Mouse (Mus musculus) ovary, postnatal 14 days (tissue): Measurements from ENCODE around the gene Fam78a.
"Not testable (repeated sequence)": the region's sequence is repeated elsewhere in the genome, so short reads cannot be mapped to it uniquely, and the experiment has no call there.

ENCODE experiments used
- DNase-seq: peaks from one replicate; pipeline ENCODE4 v3.0.0; 2022; ENCODE audit warnings: low spot score

Gene Fam78a

GRCm38 (mm10) chr2:32040646-32041045 lies 44.0 kb downstream of the Fam78a start:
- DNase-seq = not testable (repeated sequence)

DNA sequence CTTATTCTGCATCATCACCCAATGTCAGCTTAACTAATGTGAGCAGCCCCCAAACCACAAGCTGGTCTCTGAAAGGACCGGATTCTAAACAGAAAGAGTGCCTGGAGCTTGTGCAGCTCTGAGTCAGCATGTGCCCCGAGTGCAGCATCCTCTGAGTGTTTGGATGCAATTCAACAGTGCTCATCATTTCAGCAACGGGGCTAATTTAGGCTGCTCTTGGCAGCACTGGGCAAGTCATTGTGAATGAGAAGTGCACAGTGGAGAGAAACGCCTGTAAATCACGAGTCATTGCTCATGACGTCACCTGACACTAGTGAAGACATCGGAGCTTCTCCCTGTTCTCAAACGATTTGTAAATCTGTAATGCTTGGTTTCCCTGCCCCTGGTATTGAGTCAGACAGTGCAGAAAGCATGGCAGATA lies 46.0 kb downstream of the Fam78a start:
- DNase-seq = no peak

DNA sequence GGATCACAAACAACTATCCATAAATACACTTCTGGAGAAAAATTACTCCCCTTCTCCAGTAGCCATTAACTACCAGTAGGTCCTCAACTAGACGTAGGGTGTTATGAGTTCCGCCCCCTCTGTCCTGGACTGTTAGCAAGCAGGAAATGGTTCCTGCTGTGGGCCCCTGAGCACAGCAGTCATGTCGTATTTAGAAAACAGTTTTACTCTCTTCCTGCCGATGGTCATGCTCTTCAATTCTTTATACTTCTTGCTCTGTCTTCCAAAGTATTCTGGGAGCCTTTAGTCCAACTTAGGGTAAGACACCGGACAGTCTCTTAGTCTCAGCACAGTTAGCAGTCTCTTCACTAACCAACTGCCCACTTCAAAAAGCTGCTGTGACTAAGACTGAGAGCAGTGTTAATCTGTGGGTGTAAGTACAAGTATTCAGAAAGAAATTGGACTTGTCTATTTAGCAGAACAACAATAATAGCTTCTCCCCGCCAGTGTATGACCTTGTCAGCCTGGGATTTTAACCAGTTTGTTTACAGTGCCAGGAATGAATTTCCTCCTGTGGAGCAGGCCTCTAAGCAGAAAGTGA lies 47.3 kb downstream of the Fam78a start:
- DNase-seq = no peak

DNA sequence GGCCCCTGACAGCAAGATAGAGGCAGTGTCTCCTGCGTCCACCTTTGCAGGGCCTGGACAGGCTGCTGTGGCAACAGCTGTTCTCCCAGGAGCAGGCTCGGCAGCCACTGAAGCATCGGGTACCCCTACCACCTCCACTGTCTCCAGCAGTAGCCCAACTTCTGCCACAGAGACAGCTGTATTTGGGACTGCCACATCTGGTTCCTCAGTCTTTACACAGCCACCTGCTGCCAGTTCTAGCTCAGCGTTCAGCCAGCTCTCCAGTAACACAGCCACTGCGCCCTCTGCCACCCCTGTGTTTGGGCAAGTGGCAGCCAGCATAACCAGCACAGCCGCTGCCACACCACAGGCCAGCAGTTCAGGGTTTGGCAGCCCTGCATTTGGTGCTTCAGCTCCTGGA lies 50.5 kb downstream of the Fam78a start:
- DNase-seq = no peak

DNA sequence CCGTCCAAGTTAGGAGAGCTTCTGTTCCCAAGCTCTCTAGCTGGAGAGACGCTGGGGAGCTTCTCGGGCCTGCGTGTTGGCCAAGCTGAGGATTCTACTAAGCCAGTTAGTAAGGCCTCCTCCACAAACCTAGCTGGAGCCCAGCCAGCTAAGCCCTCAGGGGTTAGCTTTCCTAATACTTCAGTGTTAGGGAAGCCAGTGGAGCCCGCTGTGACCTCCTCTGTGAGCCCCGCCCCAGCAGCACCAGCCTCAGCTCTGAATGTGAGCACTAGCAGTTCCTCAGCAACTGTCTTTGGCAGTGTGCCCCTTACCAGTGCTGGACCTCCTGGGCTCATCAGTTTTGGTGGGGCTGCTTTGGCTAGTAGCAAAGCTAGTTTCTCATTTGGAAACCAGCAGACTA lies 51.2 kb downstream of the Fam78a start:
- DNase-seq = peak; percentile 49

GRCm38 (mm10) chr2:32029636-32030035 lies 55.0 kb downstream of the Fam78a start:
- DNase-seq = no peak

DNA sequence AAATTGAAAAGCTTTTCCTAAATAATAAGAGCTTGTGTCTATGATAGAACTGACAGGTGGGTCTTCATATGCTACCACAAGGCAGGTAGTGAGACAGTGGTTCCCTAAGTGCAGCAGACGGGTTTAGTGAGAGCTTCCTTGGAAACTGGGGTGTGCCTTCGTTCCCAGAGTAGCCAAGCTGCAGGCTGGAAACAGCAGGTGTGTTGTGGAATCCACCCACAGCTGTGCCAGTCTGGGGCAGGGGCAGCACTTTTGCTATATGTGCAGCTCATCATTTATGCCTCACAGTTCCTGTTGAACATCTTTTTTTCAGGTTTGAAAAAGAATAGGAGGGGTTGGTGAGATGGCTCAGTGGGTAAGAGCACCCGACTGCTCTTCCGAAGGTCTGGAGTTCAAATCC lies 60.3 kb downstream of the Fam78a start:
- DNase-seq = no peak

DNA sequence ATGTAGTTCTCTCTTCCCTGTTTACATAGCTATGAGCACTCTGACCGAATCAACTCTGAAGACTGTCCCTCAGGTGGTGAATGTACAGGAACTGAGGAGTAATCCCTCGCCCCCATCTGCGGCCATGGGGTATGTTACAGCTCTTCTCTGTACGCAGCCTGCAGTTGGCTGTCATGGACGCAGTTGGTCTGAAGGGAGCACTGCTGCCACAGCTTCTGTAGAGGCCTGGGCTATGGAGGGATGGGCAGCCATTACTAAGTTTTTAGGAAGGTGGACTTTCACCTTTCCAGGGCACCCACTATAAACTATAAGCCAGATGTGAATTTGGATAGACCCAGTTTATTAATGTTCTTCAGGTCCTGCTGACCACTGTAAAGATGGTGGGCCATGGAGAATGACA lies 64.4 kb downstream of the Fam78a start:
- no peak for DNase-seq

- DNase-seq = no peak
These were observed 65.0 kb downstream of the Fam78a start for GRCm38 (mm10) chr2:32019704-32020103.

- no peak for DNase-seq
These were observed 75.9 kb downstream of the Fam78a start for GRCm38 (mm10) chr2:32008716-32009115.

GRCm38 (mm10) chr2:32008311-32008710 lies 76.3 kb downstream of the Fam78a start:
- no peak for DNase-seq
